Mouse (Mus musculus) liver, postnatal 0 days (tissue): ENCODE results near the gene Fam129a.

ENCODE experiments used
- CTCF ChIP-seq: sonication (generic); IDR thresholded peaks from 2 replicates; pipeline ENCODE4 v1.5.1; 2016; ENCODE audit warnings: antibody characterized with exemption, low read depth
- EP300 ChIP-seq: IDR thresholded peaks from 2 replicates; pipeline ENCODE4 v1.6.1; 2016; ENCODE audit warnings: antibody characterized with exemption, low read depth, mild to moderate bottlenecking

DNA sequence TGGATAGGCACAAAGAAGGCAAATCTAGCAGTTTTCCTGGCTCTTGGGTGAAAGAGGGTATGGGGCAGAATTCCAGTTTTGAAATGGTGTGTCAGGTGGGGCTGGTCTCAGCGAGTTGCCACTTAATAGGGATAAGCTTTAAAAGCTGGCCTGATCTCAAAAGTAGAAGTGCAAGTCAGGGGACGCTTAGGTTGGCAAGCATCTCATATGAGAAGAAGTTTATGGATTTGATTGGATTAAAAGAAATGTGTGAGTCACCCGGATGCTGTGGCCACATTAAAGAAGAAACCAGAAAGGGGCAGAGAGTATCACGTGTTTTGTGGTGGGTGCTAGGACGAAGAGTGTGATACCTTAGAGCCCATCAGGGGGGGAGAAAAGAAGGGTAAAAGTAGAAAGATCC lies 114.0 kb downstream of the Fam129a start:
- TF ChIP-seq CTCF (no peak), EP300 (no peak)
